Mouse (Mus musculus): ENCODE results near the gene Gm8271. TPM values are rescaled to one million over a fixed set of nuclear protein-coding genes. Genes with fewer than 3 reads are reported as not detected.

Gene Gm8271
- polyA plus RNA-seq (2012; rRNA removed; ENCODE audit: low replicate concordance): not detected in 2 replicates

GRCm38 (mm10) chr14:5185493-5185892 is at the start of gene Gm8271:
Gene Gm8271, plus strand, starts transcription at chr14:5185793.

GRCm38 (mm10) chr14:5164235-5164634 is 21.4 kb upstream of the Gm8271 start, which contains the start of gene Gm3317:
Gene Gm3317, plus strand, starts transcription at chr14:5164535.

Other genes with a start within 250 kb of the Gm8271 start
- gene Gm8297, start 201.9 kb upstream of the Gm8271 start, polyA plus RNA-seq (2012; rRNA removed; ENCODE audit: low replicate concordance): not detected in 2 replicates
- gene Gm3298, start 169.9 kb upstream of the Gm8271 start, polyA plus RNA-seq (2012; rRNA removed; ENCODE audit: low replicate concordance): not detected in 2 replicates
- not detected in 2 replicates for gene 4930555G01Rik, start 135.2 kb upstream of the Gm8271 start, polyA plus RNA-seq (2012; rRNA removed; ENCODE audit: low replicate concordance)
- gene Gm8281, start 114.8 kb upstream of the Gm8271 start, polyA plus RNA-seq (2012; rRNA removed; ENCODE audit: low replicate concordance): 0.29 TPM in 1 of 2 replicates, not detected in the other
- not detected in 2 replicates for gene Gm8279, start 54.3 kb upstream of the Gm8271 start, polyA plus RNA-seq (2012; rRNA removed; ENCODE audit: low replicate concordance)
- gene Gm3317, start 21.3 kb upstream of the Gm8271 start, polyA plus RNA-seq (2012; rRNA removed; ENCODE audit: low replicate concordance): not detected in 2 replicates
- gene Gm3526, start 74.8 kb downstream of the Gm8271 start, polyA plus RNA-seq (2012; rRNA removed; ENCODE audit: low replicate concordance): not detected in 2 replicates
- not detected in 2 replicates for gene Gm3542, start 149.1 kb downstream of the Gm8271 start, polyA plus RNA-seq (2012; rRNA removed; ENCODE audit: low replicate concordance)
- 0.13 TPM in 1 of 2 replicates, not detected in the other for gene Gm3500, start 203.3 kb downstream of the Gm8271 start, polyA plus RNA-seq (2012; rRNA removed; ENCODE audit: low replicate concordance)

All from mammary gland, adult 2 months (tissue).